Mouse (Mus musculus) ovary, postnatal 36 days (tissue): ENCODE results near the gene Ccdc65.
"Not testable (repeated sequence)": the region's sequence is repeated elsewhere in the genome, so short reads cannot be mapped to it uniquely, and the experiment has no call there.

Experiments used
- DNase-seq: peaks from one replicate; pipeline ENCODE4 v3.0.0; 2022; ENCODE audit warnings: low spot score, mixed read lengths

The Ccdc65 gene

GRCm38 (mm10) chr15:98737881-98738280 is 29.9 kb downstream of the Ccdc65 start:
- peak; percentile 31 for DNase-seq

GRCm38 (mm10) chr15:98738796-98739195 is 30.8 kb downstream of the Ccdc65 start:
- DNase-seq: no peak

DNA sequence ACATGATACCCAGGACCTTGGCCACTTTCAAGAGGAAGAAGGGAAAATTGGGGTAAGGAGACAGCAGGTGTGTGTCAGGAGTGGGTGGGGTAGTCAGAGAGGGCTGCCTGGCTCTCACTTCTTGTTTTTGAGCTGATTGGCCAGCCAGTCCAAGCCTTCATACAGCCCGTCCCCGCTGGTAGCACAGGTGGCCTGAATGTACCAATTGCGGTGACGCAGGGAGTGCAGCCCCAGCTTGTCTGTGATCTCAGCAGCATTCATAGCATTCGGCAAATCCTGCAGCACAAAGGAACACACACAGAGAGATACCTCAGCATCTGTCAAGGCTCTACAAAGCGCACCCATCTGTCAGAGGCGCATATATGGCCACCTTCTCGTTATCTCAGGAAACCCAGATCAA is 32.2 kb downstream of the Ccdc65 start:
- no peak for DNase-seq

DNA sequence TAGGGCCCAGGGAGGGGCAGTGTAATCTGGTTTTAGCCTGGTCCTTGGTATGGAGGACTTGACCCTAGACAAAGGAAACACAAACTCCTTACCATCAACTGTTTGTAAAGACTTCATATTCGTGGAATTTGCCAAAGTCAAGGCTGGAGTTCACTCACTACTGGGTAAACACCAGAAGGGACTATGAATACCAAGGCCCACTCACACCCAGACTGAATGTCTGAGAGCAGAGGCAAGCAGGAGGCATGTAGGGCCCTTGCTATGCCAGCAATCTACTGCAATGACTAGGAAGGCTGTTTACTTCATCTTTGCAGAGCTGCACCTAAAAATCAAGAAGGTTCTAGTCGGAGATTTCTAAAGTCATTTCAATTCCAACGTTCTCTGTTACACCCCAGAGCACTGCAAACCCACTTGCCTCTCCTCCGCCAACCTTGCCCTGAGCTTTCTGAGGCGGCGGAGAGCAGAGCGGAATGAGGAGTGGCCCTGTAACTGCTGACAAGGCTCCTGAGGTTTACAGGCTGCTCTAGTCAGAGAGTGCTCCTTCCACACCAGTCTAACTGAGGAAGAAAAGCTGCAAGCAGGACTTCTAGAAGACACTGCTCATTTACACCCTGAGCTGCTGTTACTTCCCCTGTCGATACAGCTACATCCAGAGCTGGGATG is 34.9 kb downstream of the Ccdc65 start:
- no peak for DNase-seq

DNA sequence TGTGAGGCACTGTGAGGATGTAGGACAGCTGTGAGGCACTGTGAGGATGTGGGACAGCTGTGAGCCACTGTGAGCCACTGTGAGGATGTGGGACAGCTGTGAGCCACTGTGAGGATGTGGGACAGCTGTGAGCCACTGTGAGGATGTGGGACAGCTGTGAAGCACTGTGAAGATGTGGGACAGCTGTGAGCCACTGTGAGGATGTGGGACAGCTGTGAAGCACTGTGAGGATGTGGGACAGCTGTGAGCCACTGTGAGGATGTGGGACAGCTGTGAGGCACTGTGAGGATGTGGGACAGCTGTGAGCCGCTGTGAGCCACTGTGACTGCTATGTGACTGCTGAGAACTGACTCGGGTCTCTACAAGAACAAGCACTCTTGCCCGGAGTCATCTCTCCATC is 35.9 kb downstream of the Ccdc65 start:
- not testable (repeated sequence) for DNase-seq

GRCm38 (mm10) chr15:98746344-98746965 is 38.4 kb downstream of the Ccdc65 start:
- no peak for DNase-seq

GRCm38 (mm10) chr15:98747296-98747695 is 39.3 kb downstream of the Ccdc65 start:
- DNase-seq: no peak

- DNase-seq: no peak
These were observed 41.1 kb downstream of the Ccdc65 start for GRCm38 (mm10) chr15:98749093-98749492.

GRCm38 (mm10) chr15:98753021-98753423 is 45.0 kb downstream of the Ccdc65 start:
- DNase-seq: no peak

GRCm38 (mm10) chr15:98754125-98754524 is 46.1 kb downstream of the Ccdc65 start:
- no peak for DNase-seq

GRCm38 (mm10) chr15:98762201-98762621 is 54.2 kb downstream of the Ccdc65 start:
- DNase-seq: peak; percentile 81

DNA sequence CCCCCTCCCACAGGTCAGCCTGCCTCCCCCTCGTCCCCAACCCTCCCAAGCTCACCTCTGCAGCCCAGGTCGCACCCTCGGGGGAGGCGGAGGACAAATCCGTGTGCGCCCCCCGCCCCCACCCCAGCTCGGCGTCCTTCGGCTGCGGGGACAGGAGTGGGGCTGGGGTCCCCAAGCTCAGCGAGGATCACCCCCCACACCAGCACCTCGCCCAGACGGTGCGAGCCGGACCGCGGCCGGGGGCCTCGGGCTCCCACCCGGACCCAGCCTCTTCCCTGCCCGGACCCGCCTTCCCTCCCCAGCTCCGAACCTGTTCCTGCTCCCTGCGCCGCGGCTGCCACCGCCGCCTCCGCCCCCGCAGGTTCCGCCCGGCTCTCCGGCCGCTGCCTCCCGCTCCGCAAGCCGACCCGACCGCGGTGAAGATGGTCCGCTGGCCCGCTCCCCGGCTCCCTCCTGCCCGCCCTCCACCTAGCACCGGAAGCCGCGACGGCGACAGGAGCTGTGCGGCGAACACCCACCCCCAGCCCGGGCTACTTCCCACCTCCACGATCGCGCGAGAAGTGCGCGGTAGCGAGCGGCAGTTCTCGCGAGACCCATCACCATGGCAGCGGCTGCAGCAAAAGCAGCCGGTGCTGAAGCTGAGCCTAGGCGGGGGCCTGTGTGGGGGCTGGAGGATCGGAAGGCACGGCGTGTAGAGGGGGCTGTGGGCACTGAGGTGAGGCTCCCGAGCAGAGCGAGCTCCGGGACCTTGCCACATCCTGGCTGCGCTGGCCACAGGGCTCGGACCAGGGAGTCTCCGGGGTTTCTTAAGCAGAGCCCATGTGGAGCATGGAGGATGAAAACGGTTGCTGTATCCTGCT is 54.9 kb downstream of the Ccdc65 start, which contains the start of gene Arf3:
Gene Arf3, minus strand, starts transcription at position 545 of the 860 bp plus-strand sequence.
- peak; percentile 97 for DNase-seq

GRCm38 (mm10) chr15:98765929-98766328 is 57.9 kb downstream of the Ccdc65 start:
- no peak for DNase-seq

GRCm38 (mm10) chr15:98768259-98768658 is 60.3 kb downstream of the Ccdc65 start:
- DNase-seq: no peak

DNA sequence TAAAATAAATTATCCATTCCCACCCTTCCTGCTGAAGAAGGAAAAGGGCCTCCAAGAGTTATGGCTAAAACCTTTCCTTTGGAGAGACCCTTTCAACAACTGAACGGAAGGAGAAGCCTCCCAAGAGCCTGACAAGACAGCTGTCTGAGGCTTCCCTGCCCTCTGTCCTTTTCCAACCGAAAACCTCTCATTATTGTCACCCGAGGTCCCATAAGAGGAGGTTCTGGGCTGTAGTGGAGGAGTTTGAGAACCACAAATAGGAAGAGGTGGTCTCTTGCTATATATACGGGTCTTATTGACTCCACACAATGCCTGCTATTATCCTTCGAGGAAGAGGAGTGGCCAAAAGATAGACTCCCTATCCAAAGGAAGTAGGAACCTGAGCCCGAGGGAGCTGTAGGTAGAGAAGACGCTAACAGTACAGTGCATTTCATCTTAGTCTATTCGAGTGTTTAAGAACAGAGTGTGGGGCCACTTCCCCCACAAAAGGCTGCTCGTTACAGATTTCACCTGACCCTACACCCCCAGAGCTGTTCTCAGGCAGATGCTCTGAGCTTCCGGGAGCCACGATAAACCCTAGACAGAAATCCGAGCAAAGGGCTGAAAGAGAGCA is 63.9 kb downstream of the Ccdc65 start:
- no peak for DNase-seq

DNA sequence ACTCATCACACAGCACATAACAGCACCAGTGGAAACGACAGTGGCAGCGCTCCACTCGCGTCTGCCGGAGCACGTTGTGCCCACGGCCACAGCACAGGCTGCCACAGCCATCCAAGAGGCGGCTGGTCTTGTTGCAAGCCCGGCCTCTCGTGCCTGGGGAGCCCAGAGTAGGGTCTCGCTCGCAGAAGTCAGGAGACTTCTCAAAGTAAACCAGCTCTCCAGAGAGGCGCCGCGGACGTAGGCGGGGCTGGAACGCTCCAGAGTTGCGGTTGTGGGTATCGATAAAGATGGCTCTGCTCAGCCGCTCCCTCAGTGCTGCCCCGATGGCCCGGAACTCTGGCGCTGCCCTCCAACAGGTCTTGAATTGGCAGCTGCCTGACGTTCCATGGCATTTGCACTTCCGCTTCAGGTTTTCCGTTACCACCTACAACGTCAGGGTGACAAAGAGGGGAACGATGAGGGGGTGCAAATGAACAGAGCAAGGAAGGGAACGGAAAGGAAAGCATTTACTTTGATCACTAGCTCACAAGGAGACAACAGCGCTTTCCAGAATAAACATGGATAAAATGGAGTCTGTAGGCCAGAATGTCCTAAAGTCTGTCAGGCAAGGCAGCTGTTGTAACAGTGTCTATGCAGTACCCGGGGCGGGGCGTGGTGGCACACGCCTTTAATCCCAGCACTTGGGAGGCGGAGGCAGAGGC is 64.7 kb downstream of the Ccdc65 start:
- no peak for DNase-seq
